Mouse (Mus musculus): ENCODE measurements around the gene Oas2. TPM values are rescaled to one million over a fixed set of nuclear protein-coding genes. Genes with fewer than 3 reads are reported as not detected.

The Oas2 gene
- polyA plus RNA-seq, 1 experiment: not detected

DNA sequence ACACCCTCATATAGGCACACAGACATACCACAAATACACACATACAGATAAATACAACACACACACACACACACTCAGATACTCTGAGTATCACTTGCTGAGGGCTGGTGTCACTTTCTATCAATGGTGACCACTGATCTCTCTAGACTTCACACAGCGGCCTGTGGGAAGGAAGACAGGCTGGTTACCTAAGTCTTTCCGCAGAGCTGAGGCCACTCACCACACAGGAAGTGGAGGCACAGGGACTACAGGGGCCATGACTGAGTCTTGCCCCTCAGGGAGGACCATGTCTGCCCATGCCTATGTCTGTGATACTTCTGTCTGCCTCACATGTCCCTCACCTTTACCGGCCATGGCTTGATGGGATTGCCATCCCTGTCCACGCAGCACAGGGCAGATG lies 4.6 kb upstream of the Oas2 start:
- TF ChIP-seq POLR2AphosphoS2 (IDR thresholded peaks at IDR 0.05; ENCODE audit: insufficient read length, low read depth) (no peak), REST (IDR thresholded peaks at IDR 0.05; ENCODE audit: insufficient read depth, insufficient read length) (no peak), MYOD1 (IDR thresholded peaks at IDR 0.05; ENCODE audit: control insufficient read depth in 1 of 3, insufficient read length in 2 of 3, low read depth in 2 of 3) (no peak), TCF12 (IDR thresholded peaks at IDR 0.05; ENCODE audit: insufficient read depth, poor library complexity, severe bottlenecking) (no peak), TCF3 (IDR thresholded peaks at IDR 0.05; ENCODE audit: insufficient read length, low read depth) (no peak), E2F4 (IDR thresholded peaks at IDR 0.05; ENCODE audit: insufficient read depth) (no peak), SRF (IDR thresholded peaks at IDR 0.05; ENCODE audit: control insufficient read depth, insufficient read length, low read depth) (no peak), CEBPB (IDR thresholded peaks at IDR 0.05; ENCODE audit: insufficient read depth, poor library complexity, severe bottlenecking) (no peak), MYOG (IDR thresholded peaks at IDR 0.05; ENCODE audit: control insufficient read depth in 1 of 3, insufficient read depth in 1 of 3, insufficient read length in 2 of 3, low read depth in 2 of 3) (no peak), POLR2A (IDR thresholded peaks at IDR 0.05; ENCODE audit: insufficient read length, low read depth) (no peak)
- H3K4me2 ChIP-seq (ENCODE audit: low read depth): no peak overlapping the region
- H3K27me3 ChIP-seq (ENCODE audit: control insufficient read depth, insufficient read depth, insufficient read length): peaks cover 15% of the 10 kb centered on the region
- no peak overlapping the region for H3K4me3 ChIP-seq
- H3ac ChIP-seq (ENCODE audit: control insufficient read depth, insufficient read length): no peak overlapping the region
- no peaks in the 10 kb centered on the region for H3K36me3 ChIP-seq (ENCODE audit: control insufficient read depth, insufficient read depth)
- no peaks in the 10 kb centered on the region for H3K79me2 ChIP-seq (ENCODE audit: control insufficient read depth, insufficient read depth)

DNA sequence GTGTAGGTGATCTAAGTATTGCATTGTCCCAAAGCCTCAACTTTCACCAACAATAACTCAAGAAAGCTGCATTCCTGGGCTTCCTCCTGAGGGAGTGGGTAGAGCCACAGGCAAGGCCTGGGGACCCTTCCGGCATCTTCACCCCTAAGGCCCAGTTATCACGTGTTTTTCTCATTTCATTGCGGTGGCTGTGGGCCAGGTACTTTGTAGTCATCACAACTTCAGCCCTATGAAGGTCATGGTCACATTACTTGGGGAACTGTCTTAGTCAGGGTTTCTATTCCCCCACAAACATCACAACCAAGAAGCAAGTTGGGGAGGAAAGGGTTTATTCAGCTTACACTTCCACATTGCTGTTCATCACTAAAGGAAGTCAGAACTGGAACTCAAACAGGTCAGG lies 3.1 kb upstream of the Oas2 start:
- Histone ChIP-seq H3K4me3 (no peak overlapping the region), H3K36me3 (ENCODE audit: control insufficient read depth, insufficient read depth) (no peaks in the 10 kb centered on the region), H3K27me3 (ENCODE audit: control insufficient read depth, insufficient read depth, insufficient read length) (peaks cover 15% of the 10 kb centered on the region), H3K79me2 (ENCODE audit: control insufficient read depth, insufficient read depth) (no peaks in the 10 kb centered on the region), H3ac (ENCODE audit: control insufficient read depth, insufficient read length) (no peak overlapping the region), H3K4me2 (ENCODE audit: low read depth) (no peak overlapping the region)
- no peak for TF ChIP-seq MAX (IDR thresholded peaks at IDR 0.05; ENCODE audit: low read depth)
- TF ChIP-seq E2F4 (IDR thresholded peaks at IDR 0.05; ENCODE audit: insufficient read depth): no peak
- TF ChIP-seq MYOD1 (IDR thresholded peaks at IDR 0.05; ENCODE audit: control insufficient read depth in 1 of 3, insufficient read length in 2 of 3, low read depth in 2 of 3): no peak
- no peak for TF ChIP-seq POLR2A (IDR thresholded peaks at IDR 0.05; ENCODE audit: insufficient read length, low read depth)
- no peak for TF ChIP-seq USF1 (IDR thresholded peaks at IDR 0.05; ENCODE audit: low read depth)
- TF ChIP-seq POLR2AphosphoS2 (IDR thresholded peaks at IDR 0.05; ENCODE audit: insufficient read length, low read depth): no peak
- no peak for TF ChIP-seq TCF12 (IDR thresholded peaks at IDR 0.05; ENCODE audit: insufficient read depth, poor library complexity, severe bottlenecking)
- no peak for TF ChIP-seq MYOG (IDR thresholded peaks at IDR 0.05; ENCODE audit: control insufficient read depth in 1 of 3, insufficient read depth in 1 of 3, insufficient read length in 2 of 3, low read depth in 2 of 3)
- TF ChIP-seq SRF (IDR thresholded peaks at IDR 0.05; ENCODE audit: control insufficient read depth, insufficient read length, low read depth): no peak
- TF ChIP-seq TCF3 (IDR thresholded peaks at IDR 0.05; ENCODE audit: insufficient read length, low read depth): no peak
- TF ChIP-seq REST (IDR thresholded peaks at IDR 0.05; ENCODE audit: insufficient read depth, insufficient read length): no peak
- TF ChIP-seq CEBPB (IDR thresholded peaks at IDR 0.05; ENCODE audit: insufficient read depth, poor library complexity, severe bottlenecking): no peak

DNA sequence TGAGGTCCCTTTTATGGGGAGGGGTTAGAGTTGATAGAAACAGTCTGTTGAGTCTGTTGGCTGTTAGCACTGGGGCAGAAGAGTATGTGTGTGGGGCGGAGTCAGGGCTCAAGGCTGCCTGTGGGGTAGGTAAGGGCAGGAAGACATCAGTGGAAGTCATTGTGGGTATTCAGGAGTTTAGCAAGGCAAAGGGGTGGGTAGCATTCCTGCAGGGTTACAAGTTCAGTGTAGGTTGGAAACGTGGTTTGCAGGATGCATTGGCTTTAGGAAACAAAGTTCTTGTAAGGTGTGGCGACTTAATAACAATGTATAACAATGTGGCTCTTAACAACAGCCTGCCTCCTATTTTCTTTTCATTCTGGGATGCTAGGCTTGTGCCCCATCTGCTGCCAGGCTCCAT lies 1.6 kb upstream of the Oas2 start:
- Histone ChIP-seq H3K4me3 (no peak overlapping the region), H3K4me2 (ENCODE audit: low read depth) (no peak overlapping the region), H3K36me3 (ENCODE audit: control insufficient read depth, insufficient read depth) (no peaks in the 10 kb centered on the region), H3ac (ENCODE audit: control insufficient read depth, insufficient read length) (no peak overlapping the region), H3K79me2 (ENCODE audit: control insufficient read depth, insufficient read depth) (no peaks in the 10 kb centered on the region), H3K27me3 (ENCODE audit: control insufficient read depth, insufficient read depth, insufficient read length) (peaks cover 15% of the 10 kb centered on the region)
- TF ChIP-seq MYOD1 (IDR thresholded peaks at IDR 0.05; ENCODE audit: control insufficient read depth in 1 of 3, insufficient read length in 2 of 3, low read depth in 2 of 3) (no peak), REST (IDR thresholded peaks at IDR 0.05; ENCODE audit: insufficient read depth, insufficient read length) (no peak), MAX (IDR thresholded peaks at IDR 0.05; ENCODE audit: low read depth) (no peak), TCF3 (IDR thresholded peaks at IDR 0.05; ENCODE audit: insufficient read length, low read depth) (no peak), TCF12 (IDR thresholded peaks at IDR 0.05; ENCODE audit: insufficient read depth, poor library complexity, severe bottlenecking) (no peak), E2F4 (IDR thresholded peaks at IDR 0.05; ENCODE audit: insufficient read depth) (no peak), CEBPB (IDR thresholded peaks at IDR 0.05; ENCODE audit: insufficient read depth, poor library complexity, severe bottlenecking) (no peak)

DNA sequence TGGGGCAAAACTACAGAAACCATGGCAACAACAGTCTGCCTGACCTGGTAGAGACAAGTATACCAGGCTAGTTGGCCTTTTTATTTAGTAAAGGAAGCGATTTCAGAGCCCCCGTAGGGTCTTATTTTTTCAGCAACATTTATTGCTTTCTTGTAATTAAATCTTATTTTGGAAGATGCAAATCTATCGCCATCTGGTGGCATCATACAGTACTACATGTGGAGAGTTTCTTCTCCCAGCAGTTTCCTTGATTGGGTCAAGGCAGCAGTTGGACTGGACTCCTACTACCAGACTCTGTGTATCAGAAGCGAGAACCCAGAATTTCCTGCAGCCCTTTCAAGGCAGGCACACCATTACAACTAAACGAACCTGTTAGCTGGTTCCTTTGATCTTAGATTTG lies 3.2 kb downstream of the Oas2 start:
- TF ChIP-seq REST (IDR thresholded peaks at IDR 0.05; ENCODE audit: insufficient read depth, insufficient read length) (no peak), CEBPB (IDR thresholded peaks at IDR 0.05; ENCODE audit: insufficient read depth, poor library complexity, severe bottlenecking) (no peak), MAX (IDR thresholded peaks at IDR 0.05; ENCODE audit: low read depth) (no peak)

DNA sequence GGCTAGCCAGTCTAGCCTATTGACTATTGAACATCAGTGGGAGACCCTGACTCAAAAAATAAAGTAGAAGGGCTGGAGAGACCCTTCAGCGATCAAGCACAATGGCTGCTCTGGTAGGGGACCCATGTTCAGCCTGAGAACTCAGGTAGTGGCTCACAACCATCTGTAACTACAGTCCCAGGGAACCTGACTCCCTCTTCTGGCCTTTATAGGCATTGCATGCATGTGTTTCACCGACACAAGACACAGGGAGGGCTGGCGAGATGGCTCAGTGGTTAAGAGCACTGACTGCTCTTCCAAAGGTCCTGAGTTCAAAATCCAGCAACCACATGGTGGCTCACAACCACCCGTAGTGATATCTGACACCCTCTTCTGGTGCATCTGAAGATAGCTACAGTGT lies 7.5 kb downstream of the Oas2 start:
- H3ac ChIP-seq (ENCODE audit: control insufficient read depth, insufficient read length): no peak overlapping the region
- no peak overlapping the region for H3K4me2 ChIP-seq (ENCODE audit: low read depth)
- no peak for TF ChIP-seq TCF12 (IDR thresholded peaks at IDR 0.05; ENCODE audit: insufficient read depth, poor library complexity, severe bottlenecking)
- no peak for TF ChIP-seq REST (IDR thresholded peaks at IDR 0.05; ENCODE audit: insufficient read depth, insufficient read length)
- no peaks in the 10 kb centered on the region for H3K36me3 ChIP-seq (ENCODE audit: control insufficient read depth, insufficient read depth)
- no peak overlapping the region for H3K4me3 ChIP-seq
- H3K27me3 ChIP-seq (ENCODE audit: control insufficient read depth, insufficient read depth, insufficient read length): peaks cover 21% of the 10 kb centered on the region
- H3K79me2 ChIP-seq (ENCODE audit: control insufficient read depth, insufficient read depth): no peaks in the 10 kb centered on the region

More for the DNA sequence above, 3.2 kb downstream of the Oas2 start:
- no peak overlapping the region for H3K4me3 ChIP-seq
- H3ac ChIP-seq (ENCODE audit: control insufficient read depth, insufficient read length): no peak overlapping the region
- H3K27me3 ChIP-seq (ENCODE audit: control insufficient read depth, insufficient read depth, insufficient read length): peaks cover 4% of the 10 kb centered on the region
- no peaks in the 10 kb centered on the region for H3K36me3 ChIP-seq (ENCODE audit: control insufficient read depth, insufficient read depth)
- no peaks in the 10 kb centered on the region for H3K79me2 ChIP-seq (ENCODE audit: control insufficient read depth, insufficient read depth)
- no peak overlapping the region for H3K4me2 ChIP-seq (ENCODE audit: low read depth)
